Mouse (Mus musculus) myocyte (in vitro differentiated cells): ENCODE results near the gene Capzb.

Experiments used
- CEBPB ChIP-seq: IDR thresholded peaks from 2 replicates; pipeline ENCODE4 v1.6.1; 2011; ENCODE audit warnings: mild to moderate bottlenecking, moderate library complexity; ENCODE audit not compliant: poor library complexity, insufficient read depth, severe bottlenecking
- E2F4 ChIP-seq: IDR thresholded peaks from one replicate; pipeline ENCODE4 v1.6.1; 2011; ENCODE audit warnings: mild to moderate bottlenecking, control low read depth, moderate library complexity; ENCODE audit not compliant: insufficient read depth
- MAX ChIP-seq: IDR thresholded peaks from one replicate; pipeline ENCODE4 v1.6.1; 2011; ENCODE audit warnings: low read depth, mild to moderate bottlenecking, control low read depth
- MYOG ChIP-seq, 3 experiments: IDR thresholded peaks; one replicate each; pipeline ENCODE4 v1.6.1; 2011; ENCODE audit warnings: control low read depth in 2 of 3, low read depth in 2 of 3, mild to moderate bottlenecking in 2 of 3; ENCODE audit not compliant: insufficient read length in 2 of 3, control insufficient read depth in 1 of 3, insufficient read depth in 1 of 3
- POLR2A ChIP-seq: IDR thresholded peaks from one replicate; pipeline ENCODE4 v1.6.1; 2011; ENCODE audit warnings: low read depth, mild to moderate bottlenecking, control low read depth, moderate library complexity; ENCODE audit not compliant: insufficient read length
- POLR2AphosphoS2 ChIP-seq: IDR thresholded peaks from one replicate; pipeline ENCODE4 v1.6.1; 2011; ENCODE audit warnings: low read depth, control low read depth; ENCODE audit not compliant: insufficient read length
- REST ChIP-seq: IDR thresholded peaks from one replicate; pipeline ENCODE4 v1.6.1; 2011; ENCODE audit warnings: mild to moderate bottlenecking, control low read depth, moderate library complexity; ENCODE audit not compliant: insufficient read depth, insufficient read length
- SRF ChIP-seq: IDR thresholded peaks from one replicate; pipeline ENCODE4 v1.6.1; 2011; ENCODE audit warnings: low read depth; ENCODE audit not compliant: control insufficient read depth, insufficient read length
- TCF12 ChIP-seq: IDR thresholded peaks from one replicate; pipeline ENCODE4 v1.6.1; 2011; ENCODE audit warnings: mild to moderate bottlenecking, control low read depth; ENCODE audit not compliant: poor library complexity, insufficient read depth, severe bottlenecking
- USF1 ChIP-seq: IDR thresholded peaks from one replicate; pipeline ENCODE4 v1.6.1; 2011; ENCODE audit warnings: low read depth, mild to moderate bottlenecking, control low read depth, moderate library complexity

GRCm38 (mm10) chr4:139310899-139311701 is 118.4 kb downstream of the Capzb start:
- no peak for TF ChIP-seq TCF12
- TF ChIP-seq POLR2A = no peak
- no peak for TF ChIP-seq REST
- no peak for TF ChIP-seq MAX
- no peak for TF ChIP-seq MYOG (IDR thresholded peaks at IDR 0.05; ENCODE audit: control insufficient read depth in 1 of 3, insufficient read depth in 1 of 3, insufficient read length in 2 of 3, low read depth in 2 of 3)
- TF ChIP-seq E2F4 = no peak
- TF ChIP-seq POLR2AphosphoS2 = no peak
- no peak for TF ChIP-seq SRF
- no peak for TF ChIP-seq CEBPB
- TF ChIP-seq USF1 = no peak
